Mouse (Mus musculus) heart, adult 18-20 months (tissue): Measurements from ENCODE around the gene Mars. TPM values are rescaled to one million over a fixed set of nuclear protein-coding genes. Genes with fewer than 3 reads are reported as not detected.
"Not testable (repeated sequence)": the region's sequence is repeated elsewhere in the genome, so short reads cannot be mapped to it uniquely, and the experiment has no call there.

Source experiments
- DNase-seq, 2 experiments: peaks; one replicate each; pipeline ENCODE4 v3.0.0; 2021 to 2022; ENCODE audit warnings: mixed read lengths in 1 of 2
- total RNA-seq, 2 experiments: library from RNA; stranded (reverse); gene quantifications; 2 replicates each; pipeline ENCODE4 v1.2.3; 2021

Mars gene
- total RNA-seq, 2 experiments from 2014 or later: 43.7 to 44.8 TPM

DNA sequence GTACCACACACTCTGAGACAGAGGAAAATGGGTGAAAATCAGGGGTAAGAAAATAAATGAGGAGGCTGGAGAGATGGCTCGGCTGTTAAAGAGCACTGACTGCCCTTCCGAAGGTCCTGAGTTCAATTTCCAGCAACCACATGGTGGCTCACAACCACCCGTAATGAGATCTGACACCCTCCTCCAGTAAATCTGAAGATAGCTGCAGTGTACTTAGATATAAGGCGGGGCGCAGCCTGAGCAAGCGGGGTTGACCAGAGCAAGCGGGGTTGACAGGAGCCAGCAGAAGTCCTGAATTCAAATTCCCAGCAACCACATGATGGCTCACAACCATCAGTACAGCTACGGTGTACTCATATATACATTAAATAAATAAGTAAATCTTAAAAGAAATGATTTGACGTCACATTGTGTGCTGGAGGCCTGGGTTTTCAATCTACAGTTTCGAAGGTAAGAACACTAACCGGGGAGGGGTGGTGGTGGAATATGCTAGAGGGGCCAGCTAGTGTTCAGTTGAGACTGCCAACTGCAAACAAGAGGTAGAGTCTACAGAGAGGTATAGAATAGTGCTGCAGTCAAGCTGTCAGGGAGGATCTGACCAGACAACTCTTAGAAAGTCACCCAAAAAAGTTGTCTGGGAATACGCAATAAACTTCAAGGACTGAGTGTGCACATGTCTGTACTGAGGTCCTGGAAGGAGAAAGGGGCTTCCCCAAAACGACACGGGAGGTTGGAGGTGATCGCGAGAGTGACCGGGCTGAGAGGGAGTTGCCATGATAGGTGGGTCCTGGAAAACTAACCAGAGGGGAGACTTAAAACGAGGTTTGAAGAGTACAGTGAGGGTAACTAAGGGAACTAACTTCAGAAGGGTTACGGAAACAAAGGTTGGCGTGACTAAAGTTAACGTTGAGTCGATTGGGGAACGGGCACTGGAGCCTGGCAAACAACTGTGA lies 787 bp downstream of the Mars start:
- DNase-seq: no peak

GRCm38 (mm10) chr10:127309167-127309566 lies 2.4 kb downstream of the Mars start:
- DNase-seq: not testable (repeated sequence)

- no peak for DNase-seq
Measured at GRCm38 (mm10) chr10:127303136-127303535, 8.4 kb downstream of the Mars start.

- no peak for DNase-seq
Measured at GRCm38 (mm10) chr10:127300361-127300760, 11.2 kb downstream of the Mars start.

DNA sequence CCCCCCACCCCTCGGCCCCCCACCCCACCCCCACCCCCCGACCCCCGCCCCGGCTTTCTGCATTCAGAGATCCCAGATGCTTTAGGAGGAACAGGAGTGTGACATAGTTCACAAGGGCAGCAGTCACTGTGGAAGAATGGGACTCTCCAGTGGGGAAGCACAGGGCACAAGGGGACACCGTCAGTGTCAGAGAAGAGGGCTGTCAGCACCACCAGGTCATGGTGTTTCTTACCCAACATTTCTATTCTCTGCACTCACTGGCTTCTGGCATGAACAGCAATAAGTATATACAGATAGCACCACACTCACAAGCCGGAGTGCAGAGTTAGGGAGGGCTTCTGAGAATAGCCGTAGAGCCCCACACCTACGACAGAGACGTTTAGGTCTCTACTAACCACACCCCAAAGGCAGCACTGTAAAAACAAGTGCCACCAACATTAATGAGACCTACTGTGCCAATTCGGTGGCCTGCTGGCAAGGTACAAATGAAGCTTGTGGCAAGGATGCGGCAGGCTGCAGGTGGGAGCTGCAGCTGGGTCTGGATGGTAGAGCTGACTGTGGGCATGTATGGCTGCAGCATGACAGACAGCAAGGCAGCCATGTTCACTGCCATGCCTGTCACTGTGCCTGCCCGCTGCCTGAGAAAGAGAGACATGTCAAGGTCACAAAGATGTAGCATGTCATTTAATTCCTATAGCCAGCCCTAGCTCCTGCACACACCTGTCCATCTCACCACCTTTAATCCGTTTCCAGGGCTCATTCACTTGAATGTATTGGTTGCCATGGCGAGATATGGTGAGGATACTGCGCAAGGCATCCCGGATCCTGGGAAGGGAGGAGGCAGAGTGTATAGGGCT lies 14.3 kb downstream of the Mars start:
- no peak for DNase-seq

- DNase-seq: no peak
Measured at GRCm38 (mm10) chr10:127295986-127296794, 15.4 kb downstream of the Mars start.

- DNase-seq: no peak
Measured at GRCm38 (mm10) chr10:127294895-127295510, 16.6 kb downstream of the Mars start.

- no peak for DNase-seq
Measured at GRCm38 (mm10) chr10:127293590-127294113, 17.9 kb downstream of the Mars start.

DNA sequence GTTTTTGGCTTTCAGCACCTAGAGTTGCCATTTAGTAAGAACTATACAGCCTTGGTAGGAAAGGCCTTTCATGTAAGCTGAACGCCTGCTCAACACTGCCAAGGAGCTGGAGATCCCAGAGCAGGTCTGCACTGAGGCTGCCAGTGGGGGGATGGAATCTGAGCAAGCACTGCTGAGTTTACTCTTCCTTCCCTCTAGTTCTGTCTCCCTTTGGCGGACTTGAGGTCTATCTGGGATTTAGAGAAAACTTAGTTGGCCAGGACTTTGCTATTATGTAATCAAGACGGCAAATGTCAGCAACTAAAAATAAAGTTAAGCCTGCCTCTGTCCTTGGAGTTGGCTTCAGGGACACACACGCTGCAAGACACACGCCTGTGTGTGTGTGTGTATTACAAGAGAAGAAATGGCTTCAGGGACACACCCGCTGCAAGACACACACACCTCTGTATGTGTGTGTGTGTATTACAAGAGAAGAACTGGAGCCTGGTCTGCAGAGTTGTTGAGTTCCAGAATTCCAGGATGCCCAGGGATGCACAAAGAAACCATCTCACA lies 18.5 kb downstream of the Mars start:
- peak; percentile 71 to 77 for DNase-seq

- DNase-seq: no peak
Measured at GRCm38 (mm10) chr10:127291881-127292638, 19.5 kb downstream of the Mars start.

- DNase-seq: peak; percentile 80 to 87
Measured at GRCm38 (mm10) chr10:127290930-127291880, 20.4 kb downstream of the Mars start.

DNA sequence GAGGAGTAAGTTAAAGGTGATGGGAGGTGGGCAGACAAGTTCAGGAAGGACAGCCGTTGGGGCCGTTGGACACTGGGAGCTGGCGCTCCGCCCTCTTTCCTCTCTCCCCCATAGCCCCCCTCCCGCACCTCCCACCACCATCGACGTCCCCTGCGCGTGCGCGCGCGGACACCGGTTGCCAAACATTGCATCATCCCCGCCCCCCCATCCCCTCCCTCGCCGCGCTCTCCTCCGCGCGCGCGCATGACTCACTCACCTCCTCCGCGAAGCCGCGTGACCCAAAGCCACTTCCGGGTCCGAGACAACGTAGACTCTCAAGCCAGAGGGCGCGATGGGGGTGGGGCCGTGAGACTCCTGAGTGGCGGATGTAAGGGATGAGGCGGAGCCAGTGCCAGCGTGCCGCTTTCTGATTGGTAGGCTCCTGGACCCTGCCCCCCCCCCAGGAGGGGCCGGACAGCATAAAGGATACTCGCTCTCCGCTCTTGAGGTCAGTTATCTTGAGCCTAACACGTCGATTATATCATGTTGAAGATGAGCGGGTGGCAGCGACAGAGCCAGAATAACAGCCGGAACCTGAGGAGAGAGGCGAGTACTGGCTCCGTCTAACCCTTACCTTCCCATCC lies 21.2 kb downstream of the Mars start:
- DNase-seq: peak; percentile 100

DNA sequence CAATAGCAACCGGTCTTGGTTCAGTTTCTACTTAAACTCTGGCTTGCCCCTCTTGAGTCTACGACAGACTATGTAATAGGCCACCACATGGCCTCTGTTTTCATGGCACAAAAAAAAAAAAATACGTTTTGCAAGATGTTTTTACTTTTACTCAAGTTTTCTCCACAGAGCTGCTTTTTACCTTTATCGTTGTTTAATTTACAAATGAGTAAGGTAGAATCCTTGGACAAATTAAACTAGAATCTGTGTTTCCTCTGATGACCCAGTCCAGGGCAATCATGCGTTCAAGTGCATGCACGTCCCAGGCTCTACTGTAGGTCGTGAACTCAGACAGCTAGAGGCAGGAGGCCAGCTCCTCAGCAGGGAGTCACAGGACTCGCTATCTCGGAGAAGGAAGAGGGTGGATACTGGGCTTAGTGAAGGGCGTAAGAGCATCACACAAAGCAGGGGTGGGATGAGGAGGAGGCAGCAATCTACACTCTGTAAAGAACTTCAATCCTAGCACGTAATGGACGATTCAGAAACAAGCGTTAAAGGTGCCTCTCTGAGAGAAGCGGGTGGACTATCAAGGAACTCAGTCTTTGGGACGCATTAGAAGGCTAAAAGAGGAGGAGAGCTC lies 21.9 kb downstream of the Mars start:
- peak; percentile 85 for DNase-seq

DNA sequence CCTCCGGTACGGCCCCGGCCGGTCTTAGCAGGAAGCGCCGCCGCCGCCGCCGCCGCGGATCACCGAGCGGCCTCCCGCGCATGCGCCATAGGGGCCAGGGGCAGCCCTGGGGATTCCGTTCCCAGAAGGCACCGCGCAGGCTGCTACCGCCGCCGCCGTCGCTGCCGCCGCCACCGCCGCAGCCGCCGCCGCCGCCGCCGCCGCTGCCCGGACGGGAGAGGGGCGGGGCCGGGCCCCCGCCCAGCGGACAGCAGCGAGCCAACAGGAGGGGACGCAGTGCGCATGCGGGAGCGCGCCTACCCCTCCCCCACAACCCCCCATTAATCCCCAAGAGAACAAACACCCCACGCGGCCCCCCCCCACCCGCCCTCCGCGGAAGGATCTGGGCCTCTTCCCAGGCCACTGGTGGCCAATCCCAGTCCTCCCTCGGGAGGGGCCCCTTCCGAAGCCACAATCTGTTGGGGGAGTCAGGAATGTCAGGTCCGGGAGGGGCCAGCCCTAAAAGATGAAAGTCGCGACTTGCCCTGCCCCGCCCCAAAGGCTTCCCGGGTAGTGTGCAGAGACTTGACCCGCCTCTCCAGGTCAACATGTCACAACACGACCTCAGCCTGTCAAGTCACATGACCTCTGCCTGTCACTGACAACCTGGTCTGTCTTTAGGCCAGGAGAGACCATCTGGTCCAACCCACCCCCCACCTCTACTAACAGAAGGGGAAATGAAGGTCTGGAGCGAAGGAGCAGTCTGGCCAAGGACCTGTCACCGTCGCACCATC lies 22.6 kb downstream of the Mars start, which contains the start of gene Mbd6:
Mbd6 (minus strand) TSS at position 219 of the 773 bp plus-strand sequence.
- DNase-seq: peak; percentile 93 to 94

DNA sequence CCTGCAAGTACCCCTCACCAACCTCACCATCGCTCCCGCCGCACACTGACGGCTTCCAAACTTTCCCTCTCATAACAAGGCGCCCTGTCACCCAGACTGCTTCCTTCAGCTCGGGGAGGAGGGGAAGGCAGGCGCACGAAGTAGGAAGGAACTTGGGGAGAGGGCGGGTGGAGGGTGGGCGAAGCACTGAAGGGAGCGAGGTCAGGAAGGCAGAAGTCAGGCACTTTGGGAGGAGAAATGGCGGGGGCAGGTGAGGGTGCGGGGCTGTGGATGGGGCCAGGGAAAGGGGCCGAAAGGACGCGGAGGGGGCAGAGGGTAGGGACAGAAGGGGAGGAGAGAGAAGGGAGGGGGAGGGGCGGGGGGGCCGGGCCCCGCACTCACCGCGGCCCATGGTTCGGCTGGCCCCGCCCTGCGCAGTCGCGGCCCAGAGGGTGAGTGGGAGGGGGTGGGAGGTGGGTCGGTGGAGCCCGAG lies 23.2 kb downstream of the Mars start:
- DNase-seq: peak; percentile 73 to 74

GRCm38 (mm10) chr10:127287936-127288293 lies 23.7 kb downstream of the Mars start:
- DNase-seq: no peak
